Mouse (Mus musculus) forebrain, embryonic 12.5 days (tissue): ENCODE measurements at regions not wholly inside any gene's neighbourhood (a gene's known extent, or its start where the extent isn't known, plus 50 kb on each side); places are given as distances from the start of the nearest gene placed in this dataset.
"Not testable (repeated sequence)": the region's sequence is repeated elsewhere in the genome, so short reads cannot be mapped to it uniquely, and the experiment has no call there.

Experiments used
- ATAC-seq: fragments of 200-750 bp; cut with Nextera tagmentation; 2 replicates; pipeline ENCODE4 v1.8.0; 2017; ENCODE audit warnings: moderate TSS enrichment; ENCODE audit not compliant: low FRiP score
- H3K27ac ChIP-seq: fragments of 300-500 bp; sonication (generic); 2 replicates; pipeline ENCODE4 v1.5.1; 2016; ENCODE audit warnings: mild to moderate bottlenecking
- H3K27me3 ChIP-seq: fragments of 300-500 bp; sonication (generic); 2 replicates; pipeline ENCODE4 v1.6.1; 2016; ENCODE audit warnings: mild to moderate bottlenecking
- H3K36me3 ChIP-seq: fragments of 300-500 bp; sonication (generic); replicated peaks from 2 replicates; pipeline ENCODE4 v1.6.1; 2016; ENCODE audit warnings: mild to moderate bottlenecking
- H3K4me1 ChIP-seq: fragments of 300-500 bp; sonication (generic); 2 replicates; pipeline ENCODE4 v1.6.1; 2016
- H3K4me2 ChIP-seq: fragments of 300-500 bp; sonication (generic); 2 replicates; pipeline ENCODE4 v1.6.1; 2016; ENCODE audit warnings: mild to moderate bottlenecking, moderate library complexity
- H3K4me3 ChIP-seq: fragments of 300-500 bp; sonication (generic); replicated peaks from 2 replicates; pipeline ENCODE4 v1.5.1; 2016; ENCODE audit warnings: mild to moderate bottlenecking
- H3K9ac ChIP-seq: fragments of 300-500 bp; sonication (generic); 2 replicates; pipeline ENCODE4 v1.6.1; 2016; ENCODE audit warnings: mild to moderate bottlenecking
- H3K9me3 ChIP-seq: fragments of 300-500 bp; sonication (generic); 2 replicates; pipeline ENCODE4 v1.6.1; 2016
- WGBS: fragments of 180-500 bp; shearing (Covaris S2); methylation state at CpG from one replicate; pipeline ENCODE4 v1.1.7; 2016; 5-methylcytosine and 5-hydroxymethylcytosine counted together

DNA sequence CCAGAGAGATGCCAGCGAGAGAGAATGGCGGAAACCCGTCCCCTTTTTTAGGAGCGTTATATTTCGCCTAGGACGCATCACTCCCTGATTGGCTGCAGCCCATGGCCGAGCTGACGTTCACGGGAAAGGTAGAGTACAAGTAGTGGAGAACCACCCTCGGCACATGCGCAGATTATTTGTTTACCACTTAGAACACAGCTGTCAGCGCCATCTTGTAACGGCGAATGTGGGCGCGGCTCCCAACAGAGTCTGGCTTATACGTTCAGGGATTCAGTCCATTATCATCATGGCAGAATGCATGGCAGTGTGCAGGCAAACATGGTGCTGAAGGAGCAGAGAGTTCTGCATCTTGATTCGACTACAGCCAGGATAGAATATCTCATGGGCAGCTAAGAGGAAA is 339.8 kb upstream of the Glra2 start:
- H3K36me3 ChIP-seq, H3K4me3 ChIP-seq, H3K9ac ChIP-seq, H3K4me1 ChIP-seq, H3K27me3 ChIP-seq, H3K27ac ChIP-seq, H3K4me2 ChIP-seq, H3K9me3 ChIP-seq: not testable (repeated sequence)
- WGBS, result 78% methylated on average over 15 of the region's 18 CpGs
- ATAC-seq, result 0 out of 2 replicates have a peak, but pooled peaks have one; percentile 9

DNA sequence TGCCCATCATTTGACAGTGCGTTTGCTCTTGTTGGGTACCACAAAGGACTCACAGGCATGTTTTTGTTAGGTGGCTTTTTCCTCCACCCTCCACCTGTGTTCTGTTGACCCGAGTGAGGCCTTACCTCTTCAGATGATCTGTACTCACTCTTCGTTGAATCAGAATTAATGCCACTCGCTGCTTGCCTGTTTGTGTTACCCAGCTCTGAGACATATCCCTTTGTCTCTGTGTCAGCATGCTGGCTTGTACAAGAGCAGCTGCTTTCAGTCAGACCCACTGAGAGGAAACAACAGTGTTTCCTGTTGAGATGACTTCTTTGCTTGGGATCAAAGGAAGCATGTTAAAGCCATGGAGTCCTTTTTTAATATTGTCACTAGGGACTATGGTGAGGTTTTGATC is 304.0 kb upstream of the Glra2 start:
- no peaks in the 10 kb centered on the region for H3K36me3 ChIP-seq
- no peak for ATAC-seq
- H3K27ac ChIP-seq, result no peak overlapping the region
- H3K4me2 ChIP-seq, result no peak overlapping the region
- H3K4me1 ChIP-seq, result no peaks in the 10 kb centered on the region
- no peaks in the 10 kb centered on the region for H3K9me3 ChIP-seq
- 34% methylated on average over 4 of the region's 4 CpGs for WGBS
- no peak overlapping the region for H3K4me3 ChIP-seq
- H3K27me3 ChIP-seq, result no peaks in the 10 kb centered on the region
- H3K9ac ChIP-seq, result no peak overlapping the region

DNA sequence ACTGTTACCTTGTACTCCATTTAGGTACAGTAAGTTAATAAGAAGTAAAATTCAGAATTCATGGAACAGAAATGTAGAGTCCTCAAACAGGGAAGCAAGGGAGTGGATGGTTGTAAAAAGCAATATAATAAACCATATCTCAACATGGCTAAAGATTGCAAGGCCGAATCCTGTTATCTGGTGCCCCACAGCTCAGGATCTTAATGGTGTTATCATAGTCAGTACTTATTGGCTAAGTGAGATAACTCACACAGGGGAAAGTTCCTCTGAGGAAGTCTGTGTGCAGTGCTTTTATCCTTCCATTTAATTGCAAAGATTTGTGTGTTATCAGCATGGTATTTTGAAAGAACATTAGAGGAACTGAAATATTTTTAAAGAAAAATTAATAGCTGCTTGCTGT is 288.9 kb upstream of the Glra2 start:
- Histone ChIP-seq H3K27me3 (no peaks in the 10 kb centered on the region), H3K4me3 (no peak overlapping the region), H3K27ac (no peak overlapping the region), H3K9me3 (no peaks in the 10 kb centered on the region), H3K36me3 (no peaks in the 10 kb centered on the region), H3K4me1 (no peaks in the 10 kb centered on the region), H3K9ac (no peak overlapping the region), H3K4me2 (no peak overlapping the region)
- whole genome bisulfite sequencing, result 71% methylated on average over 1 of the region's 1 CpGs
- ATAC-seq, result no peak

DNA sequence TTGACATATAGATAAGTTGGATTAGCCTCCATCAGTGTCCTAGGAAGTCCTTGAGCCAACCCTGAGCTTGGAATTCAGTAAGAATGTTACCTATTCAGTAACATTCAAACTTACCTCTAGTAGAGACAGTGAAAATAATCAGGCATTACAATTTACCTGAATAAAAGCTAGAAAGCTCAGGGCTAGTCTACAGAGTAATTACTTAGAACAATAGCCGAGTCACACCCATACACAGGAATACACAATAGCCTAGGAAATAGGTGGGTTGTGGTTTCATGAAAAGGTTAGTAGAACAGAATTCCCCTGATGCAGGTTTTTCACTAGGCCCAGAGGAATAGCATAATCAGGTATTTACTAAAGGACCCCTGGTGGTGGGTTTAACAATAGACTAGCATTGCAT is 273.6 kb upstream of the Glra2 start:
- H3K4me3 ChIP-seq, H3K27me3 ChIP-seq, H3K27ac ChIP-seq, H3K9ac ChIP-seq, H3K4me1 ChIP-seq, H3K36me3 ChIP-seq, H3K4me2 ChIP-seq, ATAC-seq, H3K9me3 ChIP-seq: not testable (repeated sequence)
- WGBS, result 83% methylated on average over 1 of the region's 1 CpGs
